Mouse (Mus musculus) stomach, postnatal 0 days (tissue): ENCODE measurements around the gene Fbxo10. TPM values are rescaled to one million over a fixed set of nuclear protein-coding genes. Genes with fewer than 3 reads are reported as not detected.
"Not testable (repeated sequence)": the region's sequence is repeated elsewhere in the genome, so short reads cannot be mapped to it uniquely, and the experiment has no call there.

ENCODE experiments used
- ATAC-seq: fragments of 200-750 bp; cut with Nextera tagmentation; 2 replicates; pipeline ENCODE4 v1.8.0; 2017; ENCODE audit not compliant: low FRiP score, low TSS enrichment
- DNase-seq: peaks from one replicate; pipeline ENCODE4 v3.0.0-alpha.2; 2016; ENCODE audit warnings: low spot score
- H3K27ac ChIP-seq: fragments of 300-500 bp; sonication (generic); replicated peaks from 2 replicates; pipeline ENCODE4 v1.5.1; 2014; ENCODE audit warnings: mild to moderate bottlenecking, control low read depth
- H3K27me3 ChIP-seq: fragments of 300-500 bp; sonication (generic); 2 replicates; pipeline ENCODE4 v1.6.1; 2014; ENCODE audit warnings: low read length; ENCODE audit not compliant: control insufficient read depth, insufficient read depth
- H3K36me3 ChIP-seq: fragments of 300-500 bp; sonication (generic); 2 replicates; pipeline ENCODE4 v1.6.1; 2014; ENCODE audit warnings: low read length, mixed read lengths; ENCODE audit not compliant: control insufficient read depth, insufficient read depth
- H3K4me1 ChIP-seq: fragments of 300-500 bp; sonication (generic); replicated peaks from 2 replicates; pipeline ENCODE4 v1.6.1; 2014; ENCODE audit warnings: antibody characterized with exemption; ENCODE audit not compliant: control insufficient read depth, insufficient read depth
- H3K4me2 ChIP-seq: fragments of 300-500 bp; sonication (generic); replicated peaks from 2 replicates; pipeline ENCODE4 v1.6.1; 2014; ENCODE audit warnings: low read depth, mild to moderate bottlenecking, control low read depth, moderate library complexity
- H3K4me3 ChIP-seq: fragments of 300-500 bp; sonication (generic); 2 replicates; pipeline ENCODE4 v1.5.1; 2014; ENCODE audit warnings: low read depth, low read length, control low read depth
- H3K9ac ChIP-seq: fragments of 300-500 bp; sonication (generic); 2 replicates; pipeline ENCODE4 v1.6.1; 2014; ENCODE audit warnings: mild to moderate bottlenecking, low read length, control low read depth, mixed read lengths
- H3K9me3 ChIP-seq: fragments of 300-500 bp; sonication (generic); 2 replicates; pipeline ENCODE4 v1.6.1; 2016; ENCODE audit warnings: low read length; ENCODE audit not compliant: control insufficient read depth
- CTCF ChIP-seq: IDR thresholded peaks from 2 replicates; pipeline ENCODE4 v1.5.1; 2016; ENCODE audit warnings: antibody characterized with exemption, low read depth, mild to moderate bottlenecking, moderate library complexity
- EP300 ChIP-seq: optimal IDR thresholded peaks from 2 replicates; pipeline ENCODE3; 2016; ENCODE audit warnings: antibody characterized with exemption
- WGBS: fragments of 180-500 bp; shearing (Covaris S2); extraction: QIAGEN DNeasy Blood & Tissue Kit; methylation state at CpG from one replicate; pipeline ENCODE4 v1.1.7; 2014; 5-methylcytosine and 5-hydroxymethylcytosine counted together
- polyA plus RNA-seq: library from polyadenylated mRNA; unstranded; fragments of >200 nt; fragmentation: Nextera tagmentation; extraction: Ambion mirVana; gene quantifications from 2 replicates; pipeline ENCODE4 v1.2.1, GENCODE M21; 2015

Gene Fbxo10
- polyA plus RNA-seq, 1 experiment from 2014 or later = 4.1 TPM

- Histone ChIP-seq H3K9ac (no peak overlapping the region), H3K36me3 (peaks cover 9% of the 10 kb centered on the region; the same call in 1 of the 2 replicates), H3K4me2 (no peak overlapping the region), H3K4me3 (no peak overlapping the region), H3K27me3 (no peaks in the 10 kb centered on the region), H3K9me3 (no peaks in the 10 kb centered on the region), H3K4me1 (no peaks in the 10 kb centered on the region), H3K27ac (no peak overlapping the region)
- no peak for ATAC-seq
- TF ChIP-seq CTCF = no peak
- no peak for TF ChIP-seq EP300
- DNase-seq = no peak
- 84% methylated on average over 8 of the region's 8 CpGs for WGBS
Measured at GRCm38 (mm10) chr4:45055451-45055850, 29.0 kb downstream of the Fbxo10 start.

- Histone ChIP-seq H3K36me3 (peaks cover 9% of the 10 kb centered on the region; the same call in 1 of the 2 replicates), H3K27me3 (no peaks in the 10 kb centered on the region), H3K27ac (no peak overlapping the region), H3K4me1 (no peaks in the 10 kb centered on the region), H3K9me3 (no peaks in the 10 kb centered on the region), H3K4me3 (no peak overlapping the region), H3K9ac (no peak overlapping the region), H3K4me2 (no peak overlapping the region)
- DNase-seq (no peak), ATAC-seq (no peak)
- WGBS = 50% methylated on average over 3 of the region's 3 CpGs
- peak; percentile 70 for TF ChIP-seq CTCF
- no peak for TF ChIP-seq EP300
Measured at GRCm38 (mm10) chr4:45054862-45055261, 29.5 kb downstream of the Fbxo10 start.

- Histone ChIP-seq H3K9ac (no peak overlapping the region), H3K36me3 (peaks cover 4% of the 10 kb centered on the region; the same call in 1 of the 2 replicates)
- 76% methylated on average over 9 of the region's 9 CpGs for WGBS
Measured at GRCm38 (mm10) chr4:45047956-45048355, 36.4 kb downstream of the Fbxo10 start.

GRCm38 (mm10) chr4:45047286-45047887 lies 37.0 kb downstream of the Fbxo10 start:
- Histone ChIP-seq H3K4me3 (no peak overlapping the region), H3K4me2 (no peak overlapping the region), H3K9me3 (no peaks in the 10 kb centered on the region), H3K27me3 (no peaks in the 10 kb centered on the region), H3K27ac (no peak overlapping the region), H3K4me1 (no peaks in the 10 kb centered on the region), H3K36me3 (peaks cover 4% of the 10 kb centered on the region; the same call in 1 of the 2 replicates), H3K9ac (no peak overlapping the region)
- WGBS = 88% methylated on average over 9 of the region's 9 CpGs
- TF ChIP-seq CTCF = no peak
- ATAC-seq (no peak), DNase-seq (no peak)

More at GRCm38 (mm10) chr4:45047956-45048355, 36.4 kb downstream of the Fbxo10 start:
- Histone ChIP-seq H3K27me3 (no peaks in the 10 kb centered on the region), H3K4me1 (no peaks in the 10 kb centered on the region), H3K27ac (no peak overlapping the region), H3K4me3 (no peak overlapping the region), H3K4me2 (no peak overlapping the region), H3K9me3 (no peaks in the 10 kb centered on the region)
- no peak for ATAC-seq
- no peak for TF ChIP-seq CTCF
- TF ChIP-seq EP300 = no peak
- no peak for DNase-seq

- TF ChIP-seq CTCF (no peak), EP300 (no peak)
- H3K27ac ChIP-seq = no peak overlapping the region
- H3K4me2 ChIP-seq = no peak overlapping the region
- H3K27me3 ChIP-seq = no peaks in the 10 kb centered on the region
- H3K9me3 ChIP-seq = no peaks in the 10 kb centered on the region
- ATAC-seq = no peak
- H3K4me1 ChIP-seq = no peaks in the 10 kb centered on the region
- peaks cover 4% of the 10 kb centered on the region; the same call in 1 of the 2 replicates for H3K36me3 ChIP-seq
- H3K9ac ChIP-seq = no peak overlapping the region
- WGBS = 89% methylated on average over 5 of the region's 5 CpGs
- no peak overlapping the region for H3K4me3 ChIP-seq
- DNase-seq = no peak
Measured at GRCm38 (mm10) chr4:45046679-45047078, 37.7 kb downstream of the Fbxo10 start.

- DNase-seq (no peak), ATAC-seq (no peak)
- Histone ChIP-seq H3K36me3 (peaks cover 3% of the 10 kb centered on the region; the same call in 1 of the 2 replicates), H3K4me3 (no peak overlapping the region), H3K4me2 (no peak overlapping the region), H3K27ac (no peak overlapping the region), H3K9ac (no peak overlapping the region), H3K27me3 (no peaks in the 10 kb centered on the region), H3K4me1 (no peaks in the 10 kb centered on the region), H3K9me3 (no peaks in the 10 kb centered on the region)
- TF ChIP-seq CTCF (no peak), EP300 (no peak)
- 61% methylated on average over 7 of the region's 7 CpGs for WGBS
Measured at GRCm38 (mm10) chr4:45040795-45041194, 43.6 kb downstream of the Fbxo10 start.

GRCm38 (mm10) chr4:45039546-45039945 lies 44.9 kb downstream of the Fbxo10 start:
- not testable (repeated sequence) for H3K9ac ChIP-seq, H3K4me1 ChIP-seq, H3K9me3 ChIP-seq, H3K4me3 ChIP-seq, DNase-seq, H3K27me3 ChIP-seq, H3K27ac ChIP-seq, H3K4me2 ChIP-seq, ATAC-seq, H3K36me3 ChIP-seq
- 83% methylated on average over 7 of the region's 7 CpGs for WGBS
